Mouse (Mus musculus) adrenal gland, postnatal 25 days (tissue): ENCODE data around the gene Ccl11. TPM values are rescaled to one million over a fixed set of nuclear protein-coding genes. Genes with fewer than 3 reads are reported as not detected.

Source experiments
- DNase-seq: peaks from one replicate; pipeline ENCODE4 v3.0.0; 2021; ENCODE audit warnings: mixed read lengths
- total RNA-seq: library from RNA; stranded (reverse); gene quantifications from 2 replicates; pipeline ENCODE4 v1.2.3, GENCODE M21; 2021

Gene Ccl11
- total RNA-seq, 1 experiment from 2014 or later = 1.3 TPM

DNA sequence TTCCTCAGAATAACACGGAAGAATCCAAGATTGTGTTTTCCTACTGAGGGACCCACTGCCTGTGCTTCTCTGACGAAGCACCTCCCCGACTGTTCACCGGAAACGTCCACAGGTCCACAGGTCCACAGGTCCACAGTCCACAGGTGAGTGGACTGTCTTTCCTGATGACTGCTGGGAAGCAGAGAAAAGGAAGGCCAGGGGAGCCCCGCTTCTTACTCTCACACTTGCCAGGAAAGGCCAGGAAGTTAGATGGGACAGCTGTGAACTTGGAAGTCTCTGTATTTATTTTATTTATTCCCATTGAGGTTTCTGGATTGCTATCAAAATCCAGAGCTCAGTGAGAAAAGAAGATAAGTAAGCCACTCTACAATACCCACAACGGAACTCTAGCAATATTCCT lies 3.8 kb upstream of the Ccl11 start:
- no peak for DNase-seq

DNA sequence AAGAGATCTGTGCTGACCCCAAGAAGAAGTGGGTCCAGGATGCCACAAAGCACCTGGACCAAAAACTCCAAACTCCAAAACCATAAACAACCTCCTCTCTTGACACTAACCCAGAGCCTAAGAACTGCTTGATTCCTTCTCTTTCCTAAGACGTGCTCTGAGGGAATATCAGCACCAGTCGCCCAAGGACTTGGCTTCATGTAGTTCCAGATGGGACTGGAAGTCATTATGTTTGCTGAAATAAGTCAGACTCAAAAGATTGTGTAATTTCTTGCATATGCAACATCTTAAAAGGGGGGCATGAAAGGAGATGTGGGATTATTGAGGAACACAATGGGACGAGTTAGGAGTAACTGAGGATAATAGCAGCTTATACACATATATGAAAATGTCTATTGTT lies 4.6 kb downstream of the Ccl11 start:
- DNase-seq = no peak

DNA sequence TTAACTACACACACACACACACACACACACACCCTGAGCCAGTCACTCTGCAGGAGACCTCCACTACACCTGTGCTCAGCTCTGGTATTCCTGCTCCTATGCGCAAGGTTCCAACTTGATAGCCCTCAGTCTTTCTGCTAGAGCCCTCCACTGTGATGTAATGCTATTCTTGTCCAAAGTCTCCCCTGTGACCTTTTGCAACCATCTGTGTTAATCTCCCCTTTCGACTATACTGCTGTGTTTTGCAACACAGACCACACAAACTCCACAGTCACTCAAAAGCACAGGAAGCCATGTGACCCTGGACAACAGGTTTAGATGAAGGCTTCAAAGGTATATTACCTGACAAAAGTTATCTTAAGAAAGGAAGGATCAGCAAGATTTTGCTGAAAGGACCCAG lies 5.8 kb downstream of the Ccl11 start:
- DNase-seq = no peak

- DNase-seq = no peak
Observed at GRCm38 (mm10) chr11:82066953-82067571, 9.4 kb downstream of the Ccl11 start.

DNA sequence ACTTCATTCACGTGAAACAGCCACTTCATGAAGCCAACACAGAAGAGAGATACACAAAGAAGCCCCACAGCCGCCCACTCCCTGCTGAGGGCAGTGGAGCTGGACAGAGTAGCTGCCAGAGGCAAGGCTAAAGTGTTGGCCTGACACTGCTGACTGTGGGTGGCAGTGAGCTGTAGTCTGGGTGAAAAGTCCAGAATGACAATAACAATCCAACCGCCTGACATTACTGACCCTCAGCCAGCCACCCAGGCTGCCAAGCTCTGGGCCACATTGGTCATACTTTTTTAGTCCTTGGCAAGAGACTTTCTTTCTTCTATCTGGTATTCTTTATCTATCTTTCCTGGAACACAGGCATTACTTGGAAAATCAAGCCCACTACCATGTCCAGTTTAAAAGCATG lies 13.5 kb downstream of the Ccl11 start:
- DNase-seq = no peak

- no peak for DNase-seq
Observed at GRCm38 (mm10) chr11:82072374-82072773, 14.8 kb downstream of the Ccl11 start.

DNA sequence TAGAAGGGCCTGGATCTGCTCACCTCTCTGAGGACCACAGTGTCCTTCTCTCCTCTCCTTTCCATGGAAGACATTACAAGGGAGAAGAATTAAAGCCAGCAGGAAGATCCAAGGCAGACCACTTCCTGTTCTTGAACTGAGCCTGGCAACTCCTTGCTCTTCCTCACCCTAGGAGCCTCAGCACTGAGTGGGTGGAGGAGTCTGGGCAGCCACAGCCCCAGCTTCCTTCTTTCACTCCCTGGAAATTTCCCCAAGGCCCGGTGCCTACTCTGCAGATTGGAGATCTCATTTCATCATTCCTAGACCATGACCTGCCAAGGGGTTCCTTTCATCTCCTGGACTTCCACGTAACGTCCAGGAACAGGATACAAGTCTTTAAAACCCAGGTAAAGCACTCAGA lies 15.4 kb downstream of the Ccl11 start:
- DNase-seq = no peak

DNA sequence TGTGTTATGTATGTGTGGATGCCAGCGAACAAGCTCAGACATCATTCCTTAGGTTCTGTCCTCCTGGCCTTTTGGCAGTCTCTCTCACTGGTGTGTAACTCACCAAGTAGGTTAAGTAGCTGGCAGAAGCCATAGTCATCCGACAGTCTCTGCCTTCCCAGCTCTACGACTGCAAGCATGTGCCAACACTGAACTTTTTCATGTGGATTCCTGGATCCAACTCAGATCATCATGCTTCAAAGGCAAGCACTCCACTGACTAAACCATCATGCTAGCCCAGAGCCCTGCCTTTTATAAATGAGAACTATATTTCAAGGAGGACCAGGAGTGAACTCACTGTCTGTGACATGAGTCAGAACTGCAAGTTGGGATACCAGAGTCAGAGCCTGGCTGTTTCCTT lies 16.1 kb downstream of the Ccl11 start:
- DNase-seq = no peak

DNA sequence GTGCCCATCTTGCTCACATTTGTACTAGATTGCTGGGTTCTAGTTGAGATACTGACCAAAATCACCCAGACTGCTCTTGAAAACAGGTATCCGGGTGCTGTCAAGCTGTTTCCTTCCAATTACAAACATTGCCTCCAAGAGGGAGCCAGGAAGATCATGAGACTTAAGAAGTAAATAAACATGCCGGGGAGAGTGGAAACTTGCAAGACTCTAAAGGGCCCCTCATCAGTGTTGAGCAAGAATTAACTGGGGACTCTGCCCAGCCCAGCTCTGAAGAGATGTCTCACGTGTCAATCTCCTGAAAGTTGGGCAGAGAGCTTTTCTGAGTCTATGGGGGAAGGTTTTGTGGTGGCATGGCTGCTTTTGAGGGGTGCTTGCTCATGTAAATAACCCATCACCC lies 19.4 kb downstream of the Ccl11 start:
- no peak for DNase-seq

DNA sequence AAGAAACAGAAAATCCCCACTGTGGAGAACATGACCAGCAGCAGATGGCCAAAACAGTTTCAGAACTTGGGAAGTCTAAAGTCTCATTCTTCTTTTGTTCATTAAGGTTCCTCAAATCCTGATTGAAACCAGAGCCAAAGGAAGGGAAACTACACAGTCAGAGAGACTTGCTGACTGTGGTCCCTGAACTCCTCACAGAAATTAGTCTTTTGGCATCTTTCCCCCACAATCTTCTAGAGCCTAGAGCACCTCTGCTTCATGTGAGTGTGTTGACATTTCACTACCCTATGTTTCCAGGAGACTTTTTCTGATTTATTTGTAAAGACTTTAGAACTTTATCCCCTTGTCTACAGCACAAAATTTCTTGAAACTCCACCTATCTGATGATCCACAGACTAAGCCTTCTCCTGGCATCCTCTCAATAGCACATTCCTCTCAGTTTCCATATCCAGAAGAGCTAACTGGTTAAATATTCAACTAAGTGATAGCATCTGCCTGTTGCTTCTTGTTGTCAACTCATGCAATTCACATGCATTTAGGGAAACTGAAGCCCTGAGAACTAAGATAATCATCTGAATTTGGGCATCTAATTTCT lies 20.6 kb downstream of the Ccl11 start:
- no peak for DNase-seq

DNA sequence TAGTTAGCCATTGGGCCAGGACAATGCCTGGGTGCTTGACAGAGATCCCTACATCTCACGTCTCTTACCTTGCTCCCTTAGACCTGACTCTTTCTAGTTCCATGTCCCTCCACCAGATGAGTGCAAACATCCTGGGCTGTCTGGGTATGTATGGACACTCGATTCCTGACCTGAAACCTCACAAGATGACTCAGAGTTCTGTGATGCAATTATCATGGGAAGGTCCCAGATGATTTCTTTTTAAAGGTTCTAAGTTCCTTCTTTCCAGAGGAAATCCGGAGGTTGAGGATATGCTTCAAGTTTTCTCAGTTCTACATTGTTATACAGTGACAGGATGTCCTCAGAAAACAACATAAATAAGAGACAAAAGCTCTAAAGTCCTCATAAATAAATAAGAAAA lies 23.2 kb downstream of the Ccl11 start:
- no peak for DNase-seq

- no peak for DNase-seq
Observed at GRCm38 (mm10) chr11:82084360-82084759, 26.7 kb downstream of the Ccl11 start.

DNA sequence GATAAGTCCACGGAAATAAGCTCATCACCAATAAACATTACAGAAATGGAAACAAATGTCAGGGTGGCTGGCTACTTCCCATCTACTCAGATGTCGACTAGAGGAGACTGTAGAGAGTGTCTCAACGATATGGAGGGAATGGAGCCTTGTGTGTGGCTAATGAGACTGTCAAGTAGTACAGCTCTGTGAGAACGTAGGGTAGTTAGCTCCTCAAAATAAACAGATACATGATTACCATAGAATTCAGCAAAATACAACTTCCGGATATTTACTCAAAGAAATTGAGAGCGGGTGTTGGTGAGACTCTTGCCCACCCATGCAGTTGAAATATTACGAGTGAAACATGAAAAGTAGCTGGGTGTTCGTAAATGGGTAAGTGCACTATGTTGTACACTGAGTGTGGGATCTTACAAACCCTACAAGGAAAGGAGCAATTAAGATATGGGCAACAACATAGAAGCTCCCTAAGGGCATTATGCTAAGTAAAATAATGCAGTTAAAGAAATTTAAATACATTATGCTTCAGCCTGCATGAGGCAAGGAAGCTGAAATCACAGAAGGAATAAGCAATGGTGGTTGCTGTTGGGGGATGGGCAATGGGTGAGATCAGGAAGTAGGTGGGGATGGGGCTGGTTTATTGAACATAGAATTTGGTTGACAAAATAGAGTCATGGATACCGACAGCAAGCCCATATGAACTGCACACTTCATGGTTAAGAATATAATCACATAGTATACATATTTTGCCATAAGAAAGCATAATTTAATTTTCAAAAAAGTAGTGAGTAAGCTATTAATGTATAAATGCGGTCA lies 42.1 kb downstream of the Ccl11 start:
- DNase-seq = no peak

DNA sequence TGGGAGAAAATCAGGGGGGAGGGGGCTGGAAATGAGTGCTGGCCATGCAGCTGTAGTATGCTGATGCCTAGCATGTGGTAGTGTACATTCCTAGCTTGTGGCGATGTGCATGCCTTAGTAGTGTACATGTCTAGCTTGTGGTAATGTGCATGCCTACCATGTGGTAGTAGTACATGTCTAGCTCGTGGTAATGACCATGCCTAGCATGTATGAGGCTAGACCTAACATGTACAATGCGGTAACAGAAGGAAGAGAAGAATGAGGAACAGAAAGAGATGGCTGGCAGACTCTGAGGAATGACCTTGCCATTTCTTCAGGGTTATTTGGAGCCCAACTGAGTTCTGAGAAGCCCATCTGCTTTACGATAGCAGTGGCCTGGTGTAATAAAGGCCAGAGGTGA lies 43.5 kb downstream of the Ccl11 start:
- DNase-seq = no peak

- DNase-seq = no peak
Observed at GRCm38 (mm10) chr11:82101529-82101928, 43.9 kb downstream of the Ccl11 start, which contains the start of gene Ccl12. TSS of gene Ccl12 (plus strand) at chr11:82101845.

GRCm38 (mm10) chr11:82109611-82110010 lies 52.0 kb downstream of the Ccl11 start:
- no peak for DNase-seq

GRCm38 (mm10) chr11:82110372-82111248 lies 53.0 kb downstream of the Ccl11 start:
- DNase-seq = no peak

Other genes with a start within 250 kb of the Ccl11 start
- gene 5530401A14Rik, start 197.2 kb upstream of the Ccl11 start, total RNA-seq = 0.12 TPM in 1 of 2 replicates, not detected in the other
- 1.6 and 1.9 TPM in 2 replicates for gene Asic2, start 89.4 kb upstream of the Ccl11 start, total RNA-seq
- gene Ccl2, start 22.3 kb upstream of the Ccl11 start, total RNA-seq = 0.67 TPM in 1 of 2 replicates, not detected in the other
- gene Gm17268, start 19.3 kb upstream of the Ccl11 start, total RNA-seq = not detected in 2 replicates
- 0.43 and 1.2 TPM in 2 replicates for gene Ccl7, start 12.1 kb upstream of the Ccl11 start, total RNA-seq
- gene Ccl12, start 44.0 kb downstream of the Ccl11 start, total RNA-seq = not detected in 2 replicates
- gene Ccl8, start 57.4 kb downstream of the Ccl11 start, total RNA-seq = not detected in 2 replicates
- not detected in 2 replicates for gene Ccl1, start 247.9 kb downstream of the Ccl11 start, total RNA-seq